Mouse (Mus musculus) spleen, adult 18-20 months (tissue): ENCODE results near the gene Mettl7a2.

Experiments
- DNase-seq, 2 experiments: peaks; one replicate each; pipeline ENCODE4 v3.0.0; 2022; ENCODE audit warnings: mixed read lengths in 2 of 2

Gene Mettl7a2

GRCm38 (mm10) chr15:100401811-100402210 is 48.8 kb downstream of the Mettl7a2 start:
- DNase-seq = no peak

DNA sequence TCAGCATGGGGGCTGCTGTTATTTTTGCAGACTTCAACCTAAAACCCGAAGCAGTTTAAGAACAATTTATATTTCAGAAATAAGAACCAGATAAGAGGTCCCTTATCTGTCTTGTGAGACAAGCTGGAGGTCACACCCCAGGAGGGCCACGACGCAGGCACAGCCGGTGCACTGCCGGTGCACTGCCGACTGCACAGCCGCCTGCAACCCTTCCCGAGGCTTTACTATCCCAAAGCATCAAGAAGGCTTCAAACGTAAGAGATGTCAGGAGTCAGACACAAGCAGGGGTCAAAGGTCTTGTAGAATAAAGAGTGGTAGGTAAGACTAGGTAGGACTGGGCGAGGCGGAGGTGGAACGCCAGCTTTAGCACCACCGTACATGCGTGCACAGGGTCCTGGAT is 49.3 kb downstream of the Mettl7a2 start:
- DNase-seq = no peak

- no peak for DNase-seq
These were observed 49.8 kb downstream of the Mettl7a2 start for GRCm38 (mm10) chr15:100402798-100403197.

- DNase-seq = no peak
These were observed 50.5 kb downstream of the Mettl7a2 start for GRCm38 (mm10) chr15:100403318-100404000.

GRCm38 (mm10) chr15:100406088-100406487 is 53.1 kb downstream of the Mettl7a2 start:
- no peak for DNase-seq

DNA sequence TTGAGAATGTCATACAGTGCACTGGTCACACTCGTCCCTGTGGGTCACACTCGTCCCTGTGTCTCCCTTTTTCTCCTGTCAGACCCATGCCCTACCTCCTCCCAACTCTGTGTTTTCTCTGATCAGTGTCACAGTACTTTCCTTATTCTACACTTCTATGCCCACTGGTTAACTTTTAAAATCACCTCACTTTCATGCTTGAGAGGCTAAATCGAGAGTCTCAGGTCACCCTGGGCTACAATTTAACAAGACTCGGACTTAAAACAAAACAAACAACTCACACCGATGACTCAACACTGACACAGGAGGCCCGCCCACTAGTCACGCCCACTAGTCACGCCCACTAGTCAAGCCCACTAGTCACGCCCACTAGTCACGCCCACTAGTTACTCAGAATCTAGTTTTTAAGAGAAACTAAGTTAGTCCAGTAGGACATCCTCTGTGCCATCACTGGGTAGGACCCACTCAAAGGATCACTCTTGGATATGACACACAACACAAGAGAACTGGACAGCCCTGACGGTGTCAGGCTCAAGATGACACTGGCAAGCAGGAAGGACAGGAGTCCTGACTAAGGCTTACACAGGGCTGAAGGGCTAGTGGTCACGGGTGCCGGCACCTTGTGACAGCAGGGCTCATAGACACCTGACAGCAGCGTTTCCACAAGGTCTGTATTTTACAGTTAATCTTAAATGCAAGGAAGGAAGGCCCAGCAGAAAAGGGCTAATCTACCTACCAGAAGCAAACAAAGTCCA is 58.1 kb downstream of the Mettl7a2 start:
- DNase-seq = no peak
